Mouse (Mus musculus): ENCODE results near the gene Ror2. TPM values are rescaled to one million over a fixed set of nuclear protein-coding genes. Genes with fewer than 3 reads are reported as not detected.
A peak's percentile ranks its signal among the peaks of the same experiment; 100 is the strongest.

Gene Ror2
- total RNA-seq (2014; rRNA removed) = not detected in 2 replicates
- polyA plus RNA-seq (2012; rRNA removed) = 0.06 and 0.09 TPM in 2 replicates

- Histone ChIP-seq H3K27ac (replicated peaks; ENCODE audit: insufficient read depth, low read depth, low read length) (no peak within 1 kb of the TSS), H3K36me3 (ENCODE audit: control insufficient read depth, insufficient read depth, low read length) (no peaks in the 10 kb centered on the region), H3K9ac (ENCODE audit: low read depth, low read length) (no peak within 1 kb of the TSS), H3K4me1 (ENCODE audit: control insufficient read depth, insufficient read depth, low read length) (no peaks in the 10 kb centered on the region), H3K27me3 (ENCODE audit: control insufficient read depth, insufficient read depth, low read length) (peaks cover 4% of the 10 kb centered on the region; the same call in 1 of the 2 replicates), H3K4me3 (ENCODE audit: insufficient read depth, low read depth, low read length) (no peak within 1 kb of the TSS), H3K79me2 (ENCODE audit: control insufficient read depth, insufficient read depth, low read length) (no peaks in the 10 kb centered on the region)
- DNase-seq (ENCODE audit: extremely low read depth, low read depth, low spot score) = no peak
- 2% methylated on average over 68 of the region's 68 CpGs for WGBS
- TF ChIP-seq CTCF (IDR thresholded peaks at IDR 0.05; ENCODE audit: low read depth, low read length) = 0 out of 2 replicates have a peak, but pooled peaks have one; percentile 10
- TF ChIP-seq POLR2A (IDR thresholded peaks at IDR 0.05; ENCODE audit: extremely low read depth, insufficient read depth, low read length) = no peak
These were observed at the start of gene Ror2 for GRCm38 (mm10) chr13:53285756-53286361. Ror2 (minus strand) TSS chr13:53286124.

- Histone ChIP-seq H3K79me2 (ENCODE audit: control insufficient read depth, insufficient read depth, low read length) (no peaks in the 10 kb centered on the region), H3K4me3 (ENCODE audit: insufficient read depth, low read depth, low read length) (no peak overlapping the region), H3K27ac (replicated peaks; ENCODE audit: insufficient read depth, low read depth, low read length) (no peak overlapping the region), H3K9ac (ENCODE audit: low read depth, low read length) (no peak overlapping the region), H3K36me3 (ENCODE audit: control insufficient read depth, insufficient read depth, low read length) (peaks cover 16% of the 10 kb centered on the region), H3K27me3 (ENCODE audit: control insufficient read depth, insufficient read depth, low read length) (no peaks in the 10 kb centered on the region), H3K4me1 (ENCODE audit: control insufficient read depth, insufficient read depth, low read length) (no peaks in the 10 kb centered on the region)
- WGBS = 92% methylated on average over 8 of the region's 8 CpGs
- TF ChIP-seq CTCF (IDR thresholded peaks at IDR 0.05; ENCODE audit: low read depth, low read length) = no peak
- no peak for TF ChIP-seq POLR2A (IDR thresholded peaks at IDR 0.05; ENCODE audit: extremely low read depth, insufficient read depth, low read length)
- no peak for DNase-seq (ENCODE audit: extremely low read depth, low read depth, low spot score)
These were observed 47.8 kb upstream of the Ror2 start for GRCm38 (mm10) chr13:53333769-53334168.

GRCm38 (mm10) chr13:53330246-53330645, 44.3 kb upstream of the Ror2 start:
- H3K9ac ChIP-seq (ENCODE audit: low read depth, low read length) = no peak overlapping the region
- H3K27ac ChIP-seq (replicated peaks; ENCODE audit: insufficient read depth, low read depth, low read length) = no peak overlapping the region
- H3K27me3 ChIP-seq (ENCODE audit: control insufficient read depth, insufficient read depth, low read length) = no peaks in the 10 kb centered on the region
- TF ChIP-seq CTCF (IDR thresholded peaks at IDR 0.05; ENCODE audit: low read depth, low read length) (no peak), POLR2A (IDR thresholded peaks at IDR 0.05; ENCODE audit: extremely low read depth, insufficient read depth, low read length) (no peak)
- no peak overlapping the region for H3K4me3 ChIP-seq (ENCODE audit: insufficient read depth, low read depth, low read length)
- 90% methylated on average over 2 of the region's 2 CpGs for WGBS
- DNase-seq (ENCODE audit: extremely low read depth, low read depth, low spot score) = no peak
- no peaks in the 10 kb centered on the region for H3K79me2 ChIP-seq (ENCODE audit: control insufficient read depth, insufficient read depth, low read length)
- peaks cover 10% of the 10 kb centered on the region for H3K36me3 ChIP-seq (ENCODE audit: control insufficient read depth, insufficient read depth, low read length)
- H3K4me1 ChIP-seq (ENCODE audit: control insufficient read depth, insufficient read depth, low read length) = no peaks in the 10 kb centered on the region

- Histone ChIP-seq H3K79me2 (ENCODE audit: control insufficient read depth, insufficient read depth, low read length) (no peaks in the 10 kb centered on the region), H3K27ac (replicated peaks; ENCODE audit: insufficient read depth, low read depth, low read length) (no peak overlapping the region), H3K9ac (ENCODE audit: low read depth, low read length) (no peak overlapping the region), H3K4me1 (ENCODE audit: control insufficient read depth, insufficient read depth, low read length) (no peaks in the 10 kb centered on the region), H3K36me3 (ENCODE audit: control insufficient read depth, insufficient read depth, low read length) (no peaks in the 10 kb centered on the region), H3K4me3 (ENCODE audit: insufficient read depth, low read depth, low read length) (no peak overlapping the region), H3K27me3 (ENCODE audit: control insufficient read depth, insufficient read depth, low read length) (no peaks in the 10 kb centered on the region)
- peak; percentile 8 for DNase-seq (ENCODE audit: extremely low read depth, low read depth, low spot score)
- TF ChIP-seq CTCF (IDR thresholded peaks at IDR 0.05; ENCODE audit: low read depth, low read length) = no peak
- no peak for TF ChIP-seq POLR2A (IDR thresholded peaks at IDR 0.05; ENCODE audit: extremely low read depth, insufficient read depth, low read length)
- 97% methylated on average over 1 of the region's 1 CpGs for whole genome bisulfite sequencing
These were observed 39.6 kb upstream of the Ror2 start for GRCm38 (mm10) chr13:53325531-53325930.

- no peaks in the 10 kb centered on the region for H3K4me1 ChIP-seq (ENCODE audit: control insufficient read depth, insufficient read depth, low read length)
- H3K36me3 ChIP-seq (ENCODE audit: control insufficient read depth, insufficient read depth, low read length) = no peaks in the 10 kb centered on the region
- no peak for TF ChIP-seq POLR2A (IDR thresholded peaks at IDR 0.05; ENCODE audit: extremely low read depth, insufficient read depth, low read length)
- TF ChIP-seq CTCF (IDR thresholded peaks at IDR 0.05; ENCODE audit: low read depth, low read length) = no peak
- no peak overlapping the region for H3K27ac ChIP-seq (replicated peaks; ENCODE audit: insufficient read depth, low read depth, low read length)
- H3K79me2 ChIP-seq (ENCODE audit: control insufficient read depth, insufficient read depth, low read length) = no peaks in the 10 kb centered on the region
- H3K27me3 ChIP-seq (ENCODE audit: control insufficient read depth, insufficient read depth, low read length) = no peaks in the 10 kb centered on the region
- no peak for DNase-seq (ENCODE audit: extremely low read depth, low read depth, low spot score)
- WGBS = 79% methylated on average over 2 of the region's 2 CpGs
- H3K9ac ChIP-seq (ENCODE audit: low read depth, low read length) = no peak overlapping the region
- H3K4me3 ChIP-seq (ENCODE audit: insufficient read depth, low read depth, low read length) = no peak overlapping the region
These were observed 37.7 kb upstream of the Ror2 start for GRCm38 (mm10) chr13:53323661-53324060.

GRCm38 (mm10) chr13:53320899-53321298, 35.0 kb upstream of the Ror2 start:
- TF ChIP-seq CTCF (IDR thresholded peaks at IDR 0.05; ENCODE audit: low read depth, low read length) (no peak), POLR2A (IDR thresholded peaks at IDR 0.05; ENCODE audit: extremely low read depth, insufficient read depth, low read length) (no peak)

More at GRCm38 (mm10) chr13:53320899-53321298, 35.0 kb upstream of the Ror2 start:
- no peak for DNase-seq (ENCODE audit: extremely low read depth, low read depth, low spot score)
- 87% methylated on average over 12 of the region's 12 CpGs for WGBS
- Histone ChIP-seq H3K36me3 (ENCODE audit: control insufficient read depth, insufficient read depth, low read length) (no peaks in the 10 kb centered on the region), H3K27ac (replicated peaks; ENCODE audit: insufficient read depth, low read depth, low read length) (no peak overlapping the region), H3K79me2 (ENCODE audit: control insufficient read depth, insufficient read depth, low read length) (no peaks in the 10 kb centered on the region), H3K4me1 (ENCODE audit: control insufficient read depth, insufficient read depth, low read length) (peaks cover 5% of the 10 kb centered on the region; the same call in 1 of the 2 replicates), H3K27me3 (ENCODE audit: control insufficient read depth, insufficient read depth, low read length) (no peaks in the 10 kb centered on the region), H3K4me3 (ENCODE audit: insufficient read depth, low read depth, low read length) (no peak overlapping the region), H3K9ac (ENCODE audit: low read depth, low read length) (no peak overlapping the region)

Measured in liver, adult 2 months (tissue).